Mouse (Mus musculus): ENCODE data around the gene Gtpbp3. TPM values are rescaled to one million over a fixed set of nuclear protein-coding genes. Genes with fewer than 3 reads are reported as not detected.

The Gtpbp3 gene
- polyA plus RNA-seq, 1 experiment from 2014 or later = 14.8 TPM

GRCm38 (mm10) chr8:71467201-71467600, 20.7 kb upstream of the Gtpbp3 start:
- no peaks in the 10 kb centered on the region for H3K27me3 ChIP-seq (ENCODE audit: control insufficient read depth, insufficient read depth, low read length)
- no peaks in the 10 kb centered on the region for H3K36me3 ChIP-seq (ENCODE audit: control insufficient read depth, insufficient read depth, low read length)
- no peak overlapping the region for H3K9ac ChIP-seq (ENCODE audit: low read length)
- H3K27ac ChIP-seq (ENCODE audit: low read length) = no peak overlapping the region
- no peak overlapping the region for H3K4me3 ChIP-seq (replicated peaks; ENCODE audit: low read length)
- no peaks in the 10 kb centered on the region for H3K9me3 ChIP-seq (replicated peaks; ENCODE audit: control insufficient read depth, low read length)
- peaks cover 33% of the 10 kb centered on the region for H3K4me1 ChIP-seq (ENCODE audit: control insufficient read depth, insufficient read depth, low read length)
- no peak overlapping the region for H3K4me2 ChIP-seq (ENCODE audit: low read depth, low read length)
- no peak for ATAC-seq (ENCODE audit: insufficient read depth, low FRiP score)
- 88% methylated on average over 2 of the region's 2 CpGs for WGBS

GRCm38 (mm10) chr8:71468001-71468400, 19.9 kb upstream of the Gtpbp3 start:
- ATAC-seq (ENCODE audit: insufficient read depth, low FRiP score) = no peak
- Histone ChIP-seq H3K4me3 (replicated peaks; ENCODE audit: low read length) (no peak overlapping the region), H3K4me2 (ENCODE audit: low read depth, low read length) (no peak overlapping the region), H3K27ac (ENCODE audit: low read length) (no peak overlapping the region), H3K9ac (ENCODE audit: low read length) (no peak overlapping the region), H3K4me1 (ENCODE audit: control insufficient read depth, insufficient read depth, low read length) (peaks cover 25% of the 10 kb centered on the region), H3K9me3 (replicated peaks; ENCODE audit: control insufficient read depth, low read length) (no peaks in the 10 kb centered on the region), H3K27me3 (ENCODE audit: control insufficient read depth, insufficient read depth, low read length) (no peaks in the 10 kb centered on the region), H3K36me3 (ENCODE audit: control insufficient read depth, insufficient read depth, low read length) (no peaks in the 10 kb centered on the region)
- WGBS = 81% methylated on average over 1 of the region's 1 CpGs

GRCm38 (mm10) chr8:71468916-71469315, 19.0 kb upstream of the Gtpbp3 start, which contains the start of gene Dda1:
TSS of gene Dda1 (plus strand) at chr8:71469199.
- under 1% methylated on average over 47 of the region's 52 CpGs for WGBS
- Histone ChIP-seq H3K4me2 (ENCODE audit: low read depth, low read length) (peak within 1 kb of the TSS; percentile 90), H3K4me1 (ENCODE audit: control insufficient read depth, insufficient read depth, low read length) (peaks cover 23% of the 10 kb centered on the region), H3K9me3 (replicated peaks; ENCODE audit: control insufficient read depth, low read length) (no peaks in the 10 kb centered on the region), H3K27ac (ENCODE audit: low read length) (peak within 1 kb of the TSS; percentile 56; the same call in 1 of the 2 replicates), H3K27me3 (ENCODE audit: control insufficient read depth, insufficient read depth, low read length) (no peaks in the 10 kb centered on the region), H3K36me3 (ENCODE audit: control insufficient read depth, insufficient read depth, low read length) (no peaks in the 10 kb centered on the region), H3K9ac (ENCODE audit: low read length) (peak within 1 kb of the TSS; percentile 86), H3K4me3 (replicated peaks; ENCODE audit: low read length) (peak within 1 kb of the TSS; percentile 62)
- peak; percentile 90 for ATAC-seq (ENCODE audit: insufficient read depth, low FRiP score)

- ATAC-seq (ENCODE audit: insufficient read depth, low FRiP score) = peak; percentile 6; the same call in 1 of the 2 replicates
- peak overlapping the region; percentile 90 for H3K4me2 ChIP-seq (ENCODE audit: low read depth, low read length)
- H3K36me3 ChIP-seq (ENCODE audit: control insufficient read depth, insufficient read depth, low read length) = no peaks in the 10 kb centered on the region
- peak overlapping the region; percentile 86 for H3K9ac ChIP-seq (ENCODE audit: low read length)
- peaks cover 18% of the 10 kb centered on the region for H3K4me1 ChIP-seq (ENCODE audit: control insufficient read depth, insufficient read depth, low read length)
- no peaks in the 10 kb centered on the region for H3K27me3 ChIP-seq (ENCODE audit: control insufficient read depth, insufficient read depth, low read length)
- H3K4me3 ChIP-seq (replicated peaks; ENCODE audit: low read length) = peak overlapping the region; percentile 62
- 0% methylated on average over 24 of the region's 24 CpGs for WGBS
- no peaks in the 10 kb centered on the region for H3K9me3 ChIP-seq (replicated peaks; ENCODE audit: control insufficient read depth, low read length)
- peak overlapping the region; percentile 56; the same call in 1 of the 2 replicates for H3K27ac ChIP-seq (ENCODE audit: low read length)
Observed at GRCm38 (mm10) chr8:71469411-71469810, 18.5 kb upstream of the Gtpbp3 start.

GRCm38 (mm10) chr8:71470146-71470912, 17.6 kb upstream of the Gtpbp3 start:
- Histone ChIP-seq H3K36me3 (ENCODE audit: control insufficient read depth, insufficient read depth, low read length) (no peaks in the 10 kb centered on the region), H3K9me3 (replicated peaks; ENCODE audit: control insufficient read depth, low read length) (no peaks in the 10 kb centered on the region), H3K4me2 (ENCODE audit: low read depth, low read length) (peak overlapping the region; percentile 90), H3K4me3 (replicated peaks; ENCODE audit: low read length) (peak overlapping the region; percentile 62), H3K9ac (ENCODE audit: low read length) (peak overlapping the region; percentile 86), H3K27ac (ENCODE audit: low read length) (no peak overlapping the region), H3K4me1 (ENCODE audit: control insufficient read depth, insufficient read depth, low read length) (peaks cover 17% of the 10 kb centered on the region), H3K27me3 (ENCODE audit: control insufficient read depth, insufficient read depth, low read length) (no peaks in the 10 kb centered on the region)
- ATAC-seq (ENCODE audit: insufficient read depth, low FRiP score) = no peak
- 82% methylated on average over 3 of the region's 3 CpGs for WGBS

GRCm38 (mm10) chr8:71470913-71471255, 17.0 kb upstream of the Gtpbp3 start:
- no peak for ATAC-seq (ENCODE audit: insufficient read depth, low FRiP score)
- no peaks in the 10 kb centered on the region for H3K9me3 ChIP-seq (replicated peaks; ENCODE audit: control insufficient read depth, low read length)
- H3K9ac ChIP-seq (ENCODE audit: low read length) = no peak overlapping the region
- no peak overlapping the region for H3K4me3 ChIP-seq (replicated peaks; ENCODE audit: low read length)
- H3K4me1 ChIP-seq (ENCODE audit: control insufficient read depth, insufficient read depth, low read length) = peaks cover 15% of the 10 kb centered on the region
- no peak overlapping the region for H3K27ac ChIP-seq (ENCODE audit: low read length)
- WGBS = 73% methylated on average over 5 of the region's 5 CpGs
- no peak overlapping the region for H3K4me2 ChIP-seq (ENCODE audit: low read depth, low read length)
- no peaks in the 10 kb centered on the region for H3K27me3 ChIP-seq (ENCODE audit: control insufficient read depth, insufficient read depth, low read length)
- H3K36me3 ChIP-seq (ENCODE audit: control insufficient read depth, insufficient read depth, low read length) = no peaks in the 10 kb centered on the region

- Histone ChIP-seq H3K4me3 (replicated peaks; ENCODE audit: low read length) (no peak overlapping the region), H3K4me2 (ENCODE audit: low read depth, low read length) (no peak overlapping the region), H3K36me3 (ENCODE audit: control insufficient read depth, insufficient read depth, low read length) (no peaks in the 10 kb centered on the region), H3K9ac (ENCODE audit: low read length) (no peak overlapping the region), H3K27ac (ENCODE audit: low read length) (no peak overlapping the region), H3K9me3 (replicated peaks; ENCODE audit: control insufficient read depth, low read length) (no peaks in the 10 kb centered on the region), H3K4me1 (ENCODE audit: control insufficient read depth, insufficient read depth, low read length) (peaks cover 15% of the 10 kb centered on the region), H3K27me3 (ENCODE audit: control insufficient read depth, insufficient read depth, low read length) (no peaks in the 10 kb centered on the region)
- ATAC-seq (ENCODE audit: insufficient read depth, low FRiP score) = no peak
- whole genome bisulfite sequencing = 94% methylated on average over 17 of the region's 17 CpGs
Observed at GRCm38 (mm10) chr8:71471861-71472260, 16.0 kb upstream of the Gtpbp3 start.

- H3K9me3 ChIP-seq (replicated peaks; ENCODE audit: control insufficient read depth, low read length) = no peaks in the 10 kb centered on the region
- no peak for ATAC-seq (ENCODE audit: insufficient read depth, low FRiP score)
- no peaks in the 10 kb centered on the region for H3K36me3 ChIP-seq (ENCODE audit: control insufficient read depth, insufficient read depth, low read length)
- H3K27me3 ChIP-seq (ENCODE audit: control insufficient read depth, insufficient read depth, low read length) = no peaks in the 10 kb centered on the region
- H3K9ac ChIP-seq (ENCODE audit: low read length) = no peak overlapping the region
- H3K4me1 ChIP-seq (ENCODE audit: control insufficient read depth, insufficient read depth, low read length) = peaks cover 15% of the 10 kb centered on the region
- no peak overlapping the region for H3K4me2 ChIP-seq (ENCODE audit: low read depth, low read length)
- no peak overlapping the region for H3K4me3 ChIP-seq (replicated peaks; ENCODE audit: low read length)
- no peak overlapping the region for H3K27ac ChIP-seq (ENCODE audit: low read length)
- 87% methylated on average over 8 of the region's 8 CpGs for WGBS
Observed at GRCm38 (mm10) chr8:71472601-71473386, 15.1 kb upstream of the Gtpbp3 start.

- H3K36me3 ChIP-seq (ENCODE audit: control insufficient read depth, insufficient read depth, low read length) = no peaks in the 10 kb centered on the region
- no peak for ATAC-seq (ENCODE audit: insufficient read depth, low FRiP score)
- 95% methylated on average over 18 of the region's 18 CpGs for WGBS
- H3K4me1 ChIP-seq (ENCODE audit: control insufficient read depth, insufficient read depth, low read length) = peaks cover 15% of the 10 kb centered on the region
- no peaks in the 10 kb centered on the region for H3K9me3 ChIP-seq (replicated peaks; ENCODE audit: control insufficient read depth, low read length)
- H3K9ac ChIP-seq (ENCODE audit: low read length) = no peak overlapping the region
- H3K4me3 ChIP-seq (replicated peaks; ENCODE audit: low read length) = no peak overlapping the region
- no peak overlapping the region for H3K27ac ChIP-seq (ENCODE audit: low read length)
- H3K4me2 ChIP-seq (ENCODE audit: low read depth, low read length) = no peak overlapping the region
- no peaks in the 10 kb centered on the region for H3K27me3 ChIP-seq (ENCODE audit: control insufficient read depth, insufficient read depth, low read length)
Observed at GRCm38 (mm10) chr8:71474344-71474743, 13.6 kb upstream of the Gtpbp3 start.

Data from stomach, embryonic 16.5 days (tissue).